Mouse (Mus musculus): ENCODE data around the gene Dppa5a.
"Not testable (repeated sequence)": the region's sequence is repeated elsewhere in the genome, so short reads cannot be mapped to it uniquely, and the experiment has no call there.

The Dppa5a gene

DNA sequence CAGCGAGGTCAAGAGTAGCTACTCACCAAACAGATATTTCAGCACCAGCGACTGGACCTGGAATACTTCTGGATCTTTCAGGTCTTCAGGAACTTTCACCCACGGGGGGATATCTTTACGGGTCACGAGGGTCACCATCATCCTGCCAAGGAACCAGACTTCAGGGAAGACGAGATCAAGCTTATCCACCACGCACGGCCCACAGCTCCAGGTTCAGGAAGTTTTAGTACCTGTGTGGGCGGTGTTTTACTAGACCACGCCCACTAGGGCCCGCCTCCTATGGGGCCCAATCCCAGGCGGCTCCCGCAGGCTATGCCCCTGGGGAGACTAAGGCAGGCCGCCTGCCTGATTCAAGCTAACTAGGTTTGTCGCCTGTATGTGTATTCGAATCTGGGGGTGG, at the start of gene Dppa5a:
Dppa5a (minus strand) TSS at position 219 of the 400 bp plus-strand sequence.
- DNase-seq = not testable (repeated sequence)

DNA sequence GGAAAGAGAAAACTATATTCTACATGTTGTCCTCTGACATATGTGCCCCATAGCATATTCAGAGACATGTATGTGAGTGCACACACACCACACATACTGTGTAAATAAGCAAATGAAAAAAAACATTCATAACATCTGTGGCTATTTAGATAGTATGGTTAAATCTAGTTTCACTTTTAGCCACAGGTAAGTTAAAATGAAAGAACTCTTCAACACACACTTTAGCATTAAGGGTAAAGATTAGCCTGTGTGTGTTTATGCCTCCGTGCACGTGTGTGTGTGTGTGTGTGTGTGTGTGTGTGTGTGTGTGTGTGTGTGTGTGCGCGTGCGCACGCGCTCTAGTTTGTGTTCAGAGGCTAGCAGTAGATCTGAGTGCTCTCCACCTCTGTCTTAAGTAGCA, 33.6 kb upstream of the Dppa5a start:
- no peak for DNase-seq

GRCm38 (mm10) chr9:78400570-78400969, 32.6 kb upstream of the Dppa5a start:
- no peak for DNase-seq

- DNase-seq = no peak
Measured at GRCm38 (mm10) chr9:78396517-78396916, 28.5 kb upstream of the Dppa5a start.

- peak; percentile 5 to 15 for DNase-seq
Measured at GRCm38 (mm10) chr9:78395630-78396351, 27.8 kb upstream of the Dppa5a start, which contains the start of gene Ddx43. Gene Ddx43 (plus strand): TSS chr9:78395777.

- DNase-seq = no peak
Measured at GRCm38 (mm10) chr9:78395244-78395629, 27.3 kb upstream of the Dppa5a start.

GRCm38 (mm10) chr9:78394602-78395001, 26.6 kb upstream of the Dppa5a start:
- DNase-seq = no peak

DNA sequence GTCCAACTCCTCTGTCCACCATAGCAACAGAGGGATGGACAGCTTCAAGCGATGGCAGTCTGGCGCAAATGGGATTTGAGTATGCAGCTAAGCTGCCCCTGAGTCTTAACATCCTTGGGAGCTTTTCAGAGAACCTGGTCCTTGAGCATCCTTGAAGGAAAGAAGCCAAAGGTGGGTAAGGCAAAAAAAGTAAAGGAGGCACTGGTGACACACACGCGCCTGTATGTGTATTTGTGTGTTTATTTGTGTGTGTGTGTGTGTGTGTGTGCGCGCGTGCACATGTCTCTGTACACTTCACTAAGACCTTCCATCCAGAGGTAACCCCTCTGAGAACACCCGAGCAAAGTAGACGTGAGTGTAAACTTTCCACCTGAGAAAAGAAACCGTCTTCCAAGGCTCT, 25.8 kb upstream of the Dppa5a start:
- DNase-seq = no peak

- DNase-seq = peak; percentile 5 to 9
Measured at GRCm38 (mm10) chr9:78389981-78390380, 22.0 kb upstream of the Dppa5a start.

DNA sequence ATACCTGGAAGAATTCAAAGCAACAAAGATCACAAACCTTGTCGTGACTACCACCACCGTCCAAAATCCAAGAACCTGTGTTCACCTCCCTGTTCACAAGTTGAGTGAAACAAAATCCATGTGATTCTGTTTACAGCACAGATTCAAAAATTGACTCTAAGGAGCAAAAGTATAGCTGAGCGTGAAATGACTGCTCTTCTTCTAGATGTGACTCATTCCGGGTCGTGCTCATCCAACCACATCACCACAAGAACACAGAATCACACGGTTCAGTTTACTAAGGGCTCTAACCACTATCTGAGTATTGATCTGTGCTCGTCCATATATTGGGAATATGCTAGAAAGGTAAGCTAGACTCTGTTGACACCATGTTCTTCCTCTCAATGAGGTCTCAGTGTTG, 19.0 kb upstream of the Dppa5a start:
- no peak for DNase-seq

DNA sequence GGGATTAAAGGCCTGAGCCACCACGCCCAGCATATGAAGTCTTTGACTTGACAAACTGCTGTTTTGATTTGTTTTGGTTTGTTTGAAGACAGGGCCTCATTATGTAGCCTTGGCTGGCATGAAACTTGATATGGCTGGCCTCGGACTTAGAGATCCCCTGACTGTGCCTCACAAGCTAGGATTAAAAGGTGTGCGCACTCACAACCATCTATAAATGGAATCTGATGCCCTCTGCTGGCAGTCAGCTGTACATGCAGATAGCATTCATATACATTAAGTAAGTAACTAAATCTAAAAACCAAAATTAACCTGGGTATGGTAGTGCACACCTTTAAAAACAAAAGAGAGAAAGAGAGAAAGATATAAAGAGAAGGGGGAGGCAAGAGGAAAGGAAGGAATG, 17.9 kb upstream of the Dppa5a start:
- peak in 1 of 2 experiments; percentile 5 for DNase-seq

DNA sequence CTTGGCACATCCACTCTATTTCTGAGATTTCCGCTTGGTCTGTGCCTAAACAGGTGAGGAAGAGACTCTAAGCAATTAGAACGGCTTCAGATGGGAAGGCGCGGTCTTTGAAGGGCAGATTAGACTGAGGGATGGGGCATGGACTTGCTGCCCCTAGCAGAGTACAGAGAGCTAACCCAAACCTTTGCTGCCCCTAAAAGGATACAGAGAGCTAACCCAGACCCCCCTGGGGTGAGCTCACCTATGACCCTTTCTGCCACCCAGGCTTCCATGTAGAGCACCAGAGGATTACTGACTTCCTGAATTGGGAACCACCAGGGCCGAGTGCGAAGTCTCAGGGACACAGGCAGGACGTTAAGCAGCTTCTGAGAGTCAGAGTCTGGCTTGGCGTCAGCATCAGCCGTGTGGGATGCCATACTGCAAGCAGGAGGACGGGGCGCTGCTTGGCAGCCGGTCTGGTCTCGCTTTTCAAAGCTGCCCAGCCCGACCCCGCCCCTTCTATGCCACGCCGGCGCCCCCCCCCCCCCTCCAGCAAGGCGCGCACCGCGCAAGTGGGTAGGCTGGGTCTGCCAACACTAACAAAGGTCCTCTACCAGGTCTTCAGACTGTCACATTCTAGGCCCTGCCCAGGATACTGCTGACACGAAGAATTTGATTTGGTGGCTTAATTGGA, 10.3 kb upstream of the Dppa5a start, which contains the start of gene Ooep:
Ooep (minus strand) TSS at position 613 of the 673 bp plus-strand sequence.
- peak in 1 of 2 experiments; percentile 1 for DNase-seq

DNA sequence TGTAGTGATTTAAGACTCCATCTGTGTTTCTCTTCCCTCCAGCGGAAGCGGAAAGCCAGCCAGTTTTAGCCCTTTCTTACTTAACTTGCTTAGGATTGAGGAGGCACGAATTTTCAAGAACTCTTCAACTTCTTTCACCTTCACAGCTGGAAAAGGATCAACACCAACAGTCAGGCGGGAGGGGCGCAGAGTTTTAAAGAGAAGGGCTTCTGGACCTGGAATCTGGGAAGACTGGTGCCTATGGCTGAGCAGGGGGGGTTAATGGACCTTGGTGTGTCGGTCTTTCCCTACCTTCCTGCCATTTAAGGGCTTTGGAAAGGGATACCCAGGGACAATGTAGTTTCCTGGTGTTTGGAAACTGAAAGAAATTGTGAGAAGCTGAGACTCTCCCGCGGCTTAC, 9.6 kb upstream of the Dppa5a start:
- DNase-seq = no peak

DNA sequence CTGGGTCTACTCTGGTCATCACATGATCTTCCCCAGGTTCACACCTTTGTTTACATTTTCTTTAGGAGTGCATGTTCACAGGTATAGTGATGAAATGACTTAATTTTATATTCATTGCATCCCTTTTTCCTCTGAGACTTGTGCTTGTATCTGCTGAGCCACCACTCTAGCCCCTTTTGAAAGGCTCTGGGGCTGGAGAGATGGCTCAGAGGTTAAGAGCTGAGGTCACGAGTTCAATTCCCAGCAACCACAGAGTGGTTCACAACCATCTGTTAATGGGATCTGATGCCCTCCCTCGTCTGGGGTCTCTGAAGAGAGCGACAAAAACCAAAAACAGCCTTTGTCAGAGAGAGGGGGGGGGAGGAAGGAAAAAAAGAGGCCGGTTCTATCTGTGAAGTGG, 7.5 kb upstream of the Dppa5a start:
- DNase-seq = no peak

- DNase-seq = no peak
Measured at GRCm38 (mm10) chr9:78374885-78375389, 7.0 kb upstream of the Dppa5a start.

- no peak for DNase-seq
Measured at GRCm38 (mm10) chr9:78374397-78374796, 6.4 kb upstream of the Dppa5a start.

- no peak for DNase-seq
Measured at GRCm38 (mm10) chr9:78372827-78373504, 5.0 kb upstream of the Dppa5a start.

- no peak for DNase-seq
Measured at GRCm38 (mm10) chr9:78371441-78371840, 3.5 kb upstream of the Dppa5a start.

DNA sequence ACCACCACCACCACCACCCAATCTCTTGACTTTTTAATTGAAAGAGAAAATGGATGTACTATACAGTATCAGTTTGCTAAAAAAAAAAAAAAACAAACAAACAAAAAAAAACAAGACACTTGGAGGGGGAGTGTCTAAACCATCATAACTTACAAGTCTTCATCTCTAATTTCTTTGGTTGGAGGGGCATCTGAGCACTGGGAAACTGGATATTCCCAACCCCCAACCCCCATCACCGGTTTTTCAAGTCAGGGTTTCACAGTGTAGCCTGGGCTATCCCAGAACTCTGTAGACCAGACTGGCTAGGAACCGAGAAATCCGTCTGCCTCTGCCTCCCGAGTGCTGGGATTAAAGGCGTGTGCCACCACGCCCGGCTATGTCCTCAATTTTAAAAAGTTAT, 1.8 kb upstream of the Dppa5a start:
- DNase-seq = no peak

DNA sequence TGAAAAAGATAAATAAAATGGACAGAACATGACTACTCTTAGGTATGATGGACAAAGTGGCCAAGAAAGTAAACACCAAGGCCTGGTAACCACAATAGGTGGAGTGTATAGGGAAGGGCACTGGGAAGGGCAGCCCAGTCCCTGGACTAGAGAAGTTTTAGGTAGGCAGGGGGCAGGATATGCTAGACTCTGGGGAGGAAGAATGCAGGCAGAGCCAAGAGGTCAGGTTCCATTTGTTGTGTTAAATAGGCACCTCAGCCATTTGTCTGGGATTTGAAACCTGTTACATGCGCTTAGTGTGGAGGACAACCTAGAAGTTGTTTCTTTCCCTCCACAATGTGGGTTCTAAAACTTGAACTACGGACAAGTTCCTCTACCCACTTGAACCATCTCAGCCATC, 1.4 kb upstream of the Dppa5a start:
- DNase-seq = no peak

DNA sequence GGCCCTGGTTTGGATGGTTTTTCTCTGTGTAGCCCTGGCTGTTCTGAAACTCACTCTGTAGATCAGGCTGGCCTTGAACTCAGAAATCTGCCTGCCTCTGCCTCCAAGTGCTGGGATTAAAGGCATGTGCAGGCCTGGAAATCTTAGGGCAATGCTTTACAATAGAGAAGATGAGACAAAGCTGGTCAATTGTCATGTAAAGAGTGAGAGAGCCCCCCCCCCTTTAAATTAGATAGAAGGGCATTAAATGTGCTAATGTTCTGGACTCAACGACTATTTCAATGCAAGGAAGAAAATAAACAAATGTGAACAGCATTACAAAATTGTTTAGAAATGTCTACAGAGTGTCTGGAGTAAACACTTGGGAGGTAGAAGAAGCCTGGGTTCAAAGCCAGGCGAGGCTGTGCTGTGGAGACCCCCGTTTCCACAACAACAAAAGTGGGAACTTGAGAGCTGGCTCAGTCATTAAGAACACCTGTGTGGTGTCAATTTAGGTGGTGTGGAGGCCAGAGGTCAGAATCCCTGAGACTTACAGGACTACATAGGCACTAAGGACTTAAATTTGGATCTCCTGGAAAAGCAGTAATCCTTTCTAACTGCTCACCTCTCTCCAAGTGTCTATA, 805 bp upstream of the Dppa5a start:
- no peak for DNase-seq

DNA sequence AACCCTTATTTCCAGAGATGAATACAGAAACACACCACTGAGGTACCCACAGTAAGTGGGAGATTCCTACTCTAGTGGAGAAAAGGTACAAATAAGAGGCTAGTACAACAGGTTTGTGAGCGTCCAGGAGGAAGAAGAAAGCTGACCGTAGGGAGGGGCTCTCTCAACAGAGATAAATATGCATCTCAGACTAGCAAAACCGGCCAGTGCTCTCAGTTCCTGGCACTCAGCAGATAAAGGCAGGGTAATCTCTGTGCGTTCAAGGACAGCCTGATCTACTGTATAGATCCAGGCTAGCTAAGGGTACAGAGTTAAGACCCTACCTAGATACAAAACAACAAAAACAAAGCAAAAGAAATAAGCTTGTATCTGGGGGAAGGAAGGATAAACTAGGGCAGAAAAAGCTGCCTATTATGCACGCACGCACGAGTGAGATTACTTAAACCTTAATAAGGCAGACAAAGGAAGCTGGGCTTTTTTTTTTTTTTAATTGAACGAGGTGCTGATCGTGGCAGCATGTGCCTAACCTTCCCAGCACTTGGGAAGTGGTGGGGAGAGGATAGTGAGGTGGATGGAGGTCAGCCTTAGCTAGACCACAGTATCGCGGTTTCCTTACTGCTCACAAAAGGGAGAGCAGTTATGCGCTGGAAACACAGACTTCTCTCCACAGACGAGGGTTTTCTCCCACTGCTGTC, 2.0 kb downstream of the Dppa5a start:
- no peak for DNase-seq

Measured in lung, adult 18-20 months (tissue).